Mouse (Mus musculus) inflammation-experienced regulatory T-cells, adult 6 months (primary cell): ENCODE measurements around the gene Saal1. TPM values are rescaled to one million over a fixed set of nuclear protein-coding genes. Genes with fewer than 3 reads are reported as not detected.
A peak's percentile ranks its signal among the peaks of the same experiment; 100 is the strongest.
"Not testable (repeated sequence)": the region's sequence is repeated elsewhere in the genome, so short reads cannot be mapped to it uniquely, and the experiment has no call there.

Source experiments
- ATAC-seq: one replicate; pipeline ENCODE4 v1.8.0; 2017
- polyA plus RNA-seq, 3 experiments: library from polyadenylated mRNA; unstranded; fragments of 100-300 nt; shearing (Covaris generic); gene quantifications; one replicate each; pipeline ENCODE4 v1.2.1; 2017

Gene Saal1
- polyA plus RNA-seq, result 10 to 100 TPM; 17.8 to 22.5 (median 18.4) TPM

DNA sequence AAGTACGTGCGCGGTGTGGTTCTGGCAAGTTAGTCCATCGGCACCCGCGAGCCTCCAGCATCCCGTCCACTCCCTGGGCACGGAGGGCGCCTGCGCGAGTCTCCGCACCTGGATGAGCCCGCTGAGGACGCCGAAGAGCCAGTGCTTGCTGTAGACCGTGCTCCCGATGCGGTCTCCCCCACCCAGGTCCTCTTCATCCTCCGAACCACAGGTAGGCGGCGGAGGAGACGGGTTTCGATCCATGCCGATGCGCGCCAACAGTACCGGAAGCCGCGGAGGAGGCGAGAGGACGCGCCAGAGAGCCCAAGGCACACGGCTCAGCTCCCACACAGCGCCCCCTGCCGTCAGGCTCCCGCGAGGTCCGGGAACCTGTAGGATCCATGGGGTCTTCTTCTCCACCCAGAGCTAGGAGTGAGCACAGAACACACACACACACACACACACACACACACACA lies at the start of gene Saal1:
Gene Saal1, minus strand, starts transcription at position 291 of the 455 bp plus-strand sequence.
- peak; percentile 97 for ATAC-seq

- no peak for ATAC-seq
Measured at GRCm38 (mm10) chr7:46751490-46751889, 41.0 kb upstream of the Saal1 start, which contains the start of gene Saa2. Saa2 (plus strand) TSS chr7:46751790.

DNA sequence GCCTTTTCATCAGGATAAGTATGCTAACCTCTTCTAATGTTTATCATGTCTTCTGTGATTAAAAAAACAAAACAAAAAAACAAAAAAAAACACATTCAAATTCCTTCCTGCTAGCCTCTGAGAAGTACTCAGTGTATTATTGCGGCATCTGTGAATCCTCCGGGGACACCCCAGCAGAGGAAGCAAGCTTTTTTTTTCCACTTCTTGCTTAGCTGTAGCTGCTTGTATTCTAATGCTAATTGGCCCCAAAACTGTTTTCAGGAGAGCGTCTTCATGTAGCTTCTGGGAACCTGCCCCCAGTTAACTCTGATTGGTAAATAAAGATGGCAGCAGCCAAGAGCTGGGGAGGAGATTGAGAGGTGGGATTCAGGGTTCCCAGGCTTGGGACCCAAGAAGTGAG lies 38.0 kb upstream of the Saal1 start:
- no peak for ATAC-seq

- ATAC-seq, result no peak
Measured at GRCm38 (mm10) chr7:46746381-46746780, 35.9 kb upstream of the Saal1 start.

GRCm38 (mm10) chr7:46745816-46746215 lies 35.3 kb upstream of the Saal1 start:
- ATAC-seq, result no peak

DNA sequence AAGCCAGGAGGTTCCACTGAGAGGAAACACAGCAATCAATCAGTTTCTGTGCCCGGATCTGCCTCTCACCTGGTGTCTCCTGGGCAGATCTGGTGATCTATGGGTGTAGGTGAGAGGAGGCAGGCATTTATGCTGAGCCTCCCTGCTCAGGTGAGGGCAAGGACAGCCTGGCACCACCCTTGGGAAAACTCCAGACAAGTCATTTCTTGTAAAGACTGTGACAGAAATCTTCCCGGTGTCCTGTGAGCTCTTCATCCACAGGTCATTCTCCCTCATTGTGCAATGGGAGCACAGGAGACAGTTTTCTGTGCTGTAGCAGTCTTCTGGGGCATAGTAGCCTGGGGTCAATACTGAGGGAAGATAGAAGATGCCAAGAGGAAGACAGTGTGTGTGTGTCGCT lies 32.4 kb upstream of the Saal1 start, which contains the start of gene Saa1:
Gene Saa1, minus strand, starts transcription at position 101 of the 400 bp plus-strand sequence.
- ATAC-seq, result not testable (repeated sequence)

GRCm38 (mm10) chr7:46740041-46740440 lies 29.6 kb upstream of the Saal1 start:
- ATAC-seq, result not testable (repeated sequence)

GRCm38 (mm10) chr7:46738561-46739460 lies 28.3 kb upstream of the Saal1 start:
- no peak for ATAC-seq

DNA sequence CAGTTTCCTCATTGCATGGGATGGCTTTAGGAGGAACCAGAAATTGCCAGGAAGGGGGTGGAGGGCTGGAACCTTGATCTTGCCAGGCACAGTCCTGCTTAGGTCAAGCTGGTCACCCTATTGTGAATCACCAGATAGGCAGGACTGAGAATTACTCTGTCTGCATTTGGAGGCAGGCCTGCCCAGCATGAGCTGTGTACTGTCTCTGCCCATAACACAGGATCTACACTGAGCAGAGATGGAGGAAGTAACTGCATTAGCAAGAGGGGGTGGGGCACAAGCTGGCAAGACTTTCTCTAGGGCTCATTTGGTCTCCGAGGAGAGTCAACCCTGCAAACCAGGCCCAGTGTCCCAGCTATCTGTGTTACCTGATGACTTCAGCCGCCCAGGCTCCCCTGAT lies 24.5 kb upstream of the Saal1 start:
- ATAC-seq, result no peak

DNA sequence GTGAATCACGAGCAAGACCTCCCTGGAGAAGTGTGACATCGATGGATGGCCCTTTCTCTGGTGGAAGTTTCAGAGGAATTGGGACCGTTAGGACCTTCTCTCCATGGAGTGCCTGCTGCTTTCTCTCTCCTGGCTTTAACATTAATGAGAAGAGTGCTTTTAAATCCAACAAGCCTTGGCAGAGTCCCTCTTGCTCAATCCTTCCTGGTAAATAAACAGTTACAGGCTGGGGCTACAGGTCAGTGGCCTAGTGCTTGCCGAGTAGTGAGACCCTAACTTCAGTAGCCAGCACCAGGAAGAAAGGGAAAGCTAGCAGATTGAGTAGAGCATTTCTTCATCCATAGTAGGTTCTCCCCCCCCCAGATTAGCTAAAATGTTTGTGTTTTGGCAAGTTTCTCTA lies 22.0 kb upstream of the Saal1 start, which contains the start of gene Saa4:
Gene Saa4, minus strand, starts transcription at position 146 of the 400 bp plus-strand sequence.
- ATAC-seq, result no peak

DNA sequence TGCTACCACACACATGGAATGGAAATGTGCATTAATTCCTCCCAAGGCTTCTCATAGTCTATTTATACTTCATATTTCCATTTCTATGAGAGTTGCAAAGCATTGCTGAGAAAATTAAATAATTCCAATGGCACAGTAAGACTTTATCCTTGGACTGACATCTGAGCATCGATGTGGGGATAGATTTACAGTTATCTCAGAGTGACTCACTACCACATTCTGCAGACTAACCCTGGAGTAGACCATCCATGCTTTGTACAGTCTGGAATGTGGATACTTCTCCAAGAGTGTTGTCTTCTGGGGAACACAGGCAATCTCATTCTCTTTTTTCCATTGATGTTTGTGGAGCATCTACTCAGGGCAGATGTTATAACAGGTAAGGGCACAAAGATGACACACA lies 17.1 kb upstream of the Saal1 start:
- no peak for ATAC-seq

DNA sequence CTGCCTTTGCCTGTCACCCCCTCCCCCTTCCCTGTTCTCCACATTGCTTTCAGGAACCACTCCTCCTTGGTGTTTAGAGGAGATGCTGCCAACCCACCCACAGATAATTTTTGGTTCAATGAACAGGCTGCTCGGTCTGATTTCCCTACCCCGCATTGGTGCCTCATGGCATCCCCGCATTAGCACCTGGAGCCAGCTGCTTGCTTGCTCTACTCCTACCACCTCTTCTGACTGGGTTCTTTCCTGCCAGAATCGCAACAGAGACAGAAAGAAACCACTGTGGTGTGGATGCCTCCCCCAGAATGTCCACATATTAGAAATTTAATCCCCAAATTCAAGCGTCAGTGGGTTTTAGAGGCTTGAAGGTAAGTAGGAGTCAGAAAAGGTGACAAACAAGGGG lies 13.9 kb upstream of the Saal1 start:
- no peak for ATAC-seq

GRCm38 (mm10) chr7:46723849-46724248 lies 13.4 kb upstream of the Saal1 start:
- no peak for ATAC-seq

DNA sequence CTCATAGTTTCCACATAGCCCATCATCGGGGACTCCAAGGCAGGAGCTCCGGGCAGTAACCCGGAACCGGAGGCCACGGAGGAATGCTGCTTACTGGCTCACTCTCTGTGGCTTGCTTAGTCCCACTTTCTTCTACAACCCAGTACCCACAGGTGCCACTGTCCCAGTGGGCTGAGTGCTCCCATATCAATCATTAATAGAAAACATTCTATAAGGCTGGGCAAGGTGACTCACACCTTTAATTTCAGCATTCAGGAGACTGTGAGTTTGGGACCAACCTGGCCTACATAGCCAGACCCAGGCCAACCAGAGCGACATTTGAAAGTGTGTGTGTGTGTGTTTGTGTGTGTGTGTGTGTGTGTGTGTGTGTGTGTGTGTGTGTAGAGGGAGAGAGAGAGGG lies 12.9 kb upstream of the Saal1 start:
- no peak for ATAC-seq

- ATAC-seq, result no peak
Measured at GRCm38 (mm10) chr7:46720460-46720859, 10.0 kb upstream of the Saal1 start.

DNA sequence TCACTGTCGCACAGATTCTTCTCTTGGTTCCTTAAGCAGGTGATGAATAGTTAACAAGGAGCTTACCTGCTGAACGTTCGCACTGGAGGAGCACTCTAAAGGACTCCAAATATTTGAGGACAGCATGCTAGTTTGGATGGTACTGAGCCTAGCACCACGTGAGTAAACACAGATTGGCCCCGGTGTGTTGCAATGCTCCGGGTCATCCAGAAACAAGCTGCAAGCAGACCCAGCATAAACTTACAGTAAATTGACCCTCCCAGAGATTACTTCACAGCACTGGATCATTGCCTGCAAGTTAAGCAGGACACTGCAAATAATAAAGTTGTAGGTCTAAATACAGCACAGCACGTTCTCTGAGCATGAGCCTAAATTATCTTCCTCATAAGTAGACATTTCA lies 9.0 kb upstream of the Saal1 start:
- no peak for ATAC-seq

DNA sequence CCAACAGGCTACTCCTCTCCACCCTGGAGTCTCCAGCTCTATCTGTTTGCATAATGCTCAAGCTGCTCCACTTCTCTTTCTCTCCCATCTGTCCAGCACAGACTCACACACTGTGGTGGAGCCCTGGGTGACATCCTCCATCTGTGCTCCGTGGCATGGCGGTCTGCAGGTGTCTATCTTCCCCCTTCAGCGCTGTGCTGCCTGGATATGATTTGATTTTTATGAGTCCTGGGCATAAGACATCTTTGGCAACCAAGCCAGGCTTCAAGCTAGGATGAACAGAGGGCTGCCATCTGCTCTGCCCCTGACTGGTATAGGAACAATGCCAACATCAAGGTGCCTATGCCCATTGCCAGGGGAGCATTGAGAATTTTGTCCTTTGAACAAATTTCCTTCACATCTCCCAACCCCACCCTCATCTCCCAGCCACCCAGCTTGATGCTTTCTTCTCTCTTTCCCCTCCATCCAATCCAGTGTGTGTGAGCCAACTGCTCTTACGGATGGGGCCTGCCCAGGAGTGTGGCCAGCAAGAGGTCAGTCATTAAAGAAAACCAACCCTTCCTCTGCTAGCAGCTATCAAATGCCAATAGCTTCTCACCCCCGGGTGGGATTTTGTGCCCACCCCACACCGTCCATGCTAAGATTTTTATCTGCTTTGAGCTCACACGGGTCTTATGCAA lies 8.3 kb upstream of the Saal1 start:
- no peak for ATAC-seq

GRCm38 (mm10) chr7:46716897-46717296 lies 6.4 kb upstream of the Saal1 start:
- ATAC-seq, result no peak

DNA sequence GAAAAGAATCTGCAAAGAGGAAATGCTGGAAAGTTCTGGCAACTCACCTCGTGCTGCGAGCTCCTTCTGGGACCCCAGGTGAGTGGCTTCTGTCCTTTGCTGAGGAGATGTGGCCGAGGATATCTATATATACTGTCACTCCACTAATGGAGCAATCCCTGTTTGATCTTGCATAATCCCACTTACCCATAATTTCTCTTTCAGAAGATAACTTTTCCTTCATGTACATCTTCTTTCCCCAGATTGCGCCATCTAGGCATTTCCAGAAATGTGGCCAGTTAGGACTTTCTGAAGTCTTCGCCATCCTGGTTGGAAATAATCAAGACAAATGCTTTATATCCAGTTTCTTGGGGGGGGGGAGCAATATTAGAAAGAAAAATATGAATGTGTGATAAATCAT lies 5.1 kb upstream of the Saal1 start, which contains the start of gene Saa3:
Gene Saa3, minus strand, starts transcription at position 101 of the 400 bp plus-strand sequence.
- ATAC-seq, result no peak

DNA sequence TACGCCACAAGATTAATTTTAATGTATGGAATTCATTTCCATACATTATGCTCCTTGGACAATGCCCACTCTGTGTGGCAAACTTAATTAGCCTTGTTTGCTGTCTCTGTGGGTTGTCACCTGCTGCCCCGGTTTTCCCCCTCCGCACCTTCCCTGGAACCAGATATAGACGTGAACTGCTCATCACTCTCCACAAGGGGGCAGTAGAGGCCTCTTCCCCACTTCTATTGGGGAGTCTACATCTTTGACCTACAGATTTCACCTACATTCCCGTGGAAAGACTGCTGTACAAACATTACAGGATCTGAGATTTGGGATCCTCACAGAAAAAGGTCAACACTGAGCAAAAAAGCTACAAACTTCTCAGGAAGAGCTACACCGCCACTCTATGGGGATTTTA lies 4.0 kb upstream of the Saal1 start:
- peak; percentile 47 for ATAC-seq

DNA sequence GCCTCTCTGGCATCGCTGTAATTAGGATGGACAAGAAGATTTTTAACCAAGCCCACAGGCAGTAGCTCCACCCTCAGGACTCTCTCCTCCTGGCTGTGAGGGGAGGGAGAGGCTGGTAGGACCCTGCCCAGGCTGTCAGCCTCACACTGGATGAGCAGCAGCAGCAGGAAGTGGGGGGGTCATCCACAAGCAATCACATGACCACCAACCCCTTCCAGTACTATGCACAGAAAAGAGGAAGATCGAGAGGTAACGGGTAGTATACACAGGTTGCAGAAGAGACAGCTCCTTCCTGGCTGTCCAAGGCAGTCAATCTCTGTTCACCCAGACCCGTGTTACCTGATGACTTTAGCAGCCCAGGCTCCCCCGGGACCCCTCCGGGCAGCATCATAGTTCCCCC lies 1.8 kb upstream of the Saal1 start:
- no peak for ATAC-seq

DNA sequence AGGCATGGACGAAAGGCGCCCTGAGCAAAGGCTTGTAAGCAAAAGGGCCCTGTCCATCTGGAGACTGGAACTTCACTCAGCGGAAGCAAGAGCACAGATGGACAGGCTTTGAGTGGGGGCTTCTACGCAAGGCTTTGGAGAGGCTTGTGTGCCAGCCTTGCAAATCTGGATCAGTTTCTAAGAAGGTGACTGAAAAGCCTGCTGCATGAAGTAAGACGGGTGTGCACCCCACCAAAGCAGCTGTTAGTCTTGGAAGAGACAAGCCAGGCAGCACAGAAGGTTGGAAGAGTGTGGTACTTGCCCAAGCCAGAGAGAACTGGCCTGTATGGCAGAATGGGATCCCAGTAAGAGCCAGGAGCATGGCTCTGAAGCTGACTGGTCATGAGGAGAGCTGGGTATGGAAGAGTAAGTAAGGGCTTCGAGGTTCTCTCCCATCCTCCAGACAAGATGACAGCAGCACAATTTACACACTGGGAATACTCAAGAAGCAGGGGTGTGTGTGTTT lies 9.9 kb downstream of the Saal1 start:
- ATAC-seq, result no peak

DNA sequence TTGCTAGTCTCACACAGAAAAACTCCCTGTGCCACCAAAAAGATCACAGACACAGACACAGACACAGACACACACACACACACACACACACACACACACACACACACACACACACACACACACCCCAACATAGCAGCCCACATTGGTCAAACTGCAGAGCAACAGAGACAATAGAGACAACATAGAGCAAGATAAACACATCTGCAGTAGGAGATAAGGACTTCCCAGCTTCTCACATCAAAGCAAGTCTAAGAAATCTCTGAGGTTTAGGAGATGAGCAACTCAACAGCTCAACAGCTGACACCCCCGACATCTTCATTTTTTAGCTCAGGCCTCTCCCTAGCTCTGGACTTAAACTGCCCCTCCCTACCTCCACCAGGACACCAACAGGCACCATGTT lies 13.7 kb downstream of the Saal1 start:
- no peak for ATAC-seq
